Mouse (Mus musculus): ENCODE data around the gene B2m. TPM values are rescaled to one million over a fixed set of nuclear protein-coding genes. Genes with fewer than 3 reads are reported as not detected.

Gene B2m
- polyA plus RNA-seq, 1 experiment: 1,264 TPM

GRCm38 (mm10) chr2:122159667-122160066, 12.2 kb downstream of the B2m start:
- H3K4me1 ChIP-seq (ENCODE audit: control insufficient read depth, insufficient read depth, insufficient read length, low read length): no peaks in the 10 kb centered on the region; the same call in none of the 2 replicates
- no peak overlapping the region for H3K4me3 ChIP-seq (ENCODE audit: insufficient read depth, low read depth, low read length)
- no peak overlapping the region for H3K27ac ChIP-seq (replicated peaks; ENCODE audit: low read depth, low read length)

DNA sequence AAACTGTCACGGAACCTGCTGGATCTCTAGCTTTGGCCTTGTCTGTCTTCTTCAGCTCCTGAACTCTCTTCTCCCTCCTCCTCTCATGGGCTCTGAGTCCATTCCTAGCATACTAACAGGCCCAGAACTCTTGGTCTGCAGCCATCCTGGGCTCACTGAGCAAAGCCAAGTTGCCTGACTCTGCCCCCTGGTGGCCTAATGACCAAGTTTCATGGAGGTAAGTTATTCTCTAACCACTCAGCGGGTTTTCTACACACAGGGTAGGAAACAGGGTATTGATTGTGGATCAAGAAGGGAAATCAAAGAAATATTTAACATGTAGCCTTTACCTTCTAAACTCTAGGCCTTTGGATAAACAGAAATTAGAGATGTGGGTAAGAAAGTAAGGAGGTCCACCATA, 13.2 kb downstream of the B2m start, which contains the start of gene Trim69:
Gene Trim69, plus strand, starts transcription at position 21 of the 400 bp plus-strand sequence.
- H3K4me1 ChIP-seq (ENCODE audit: control insufficient read depth, insufficient read depth, insufficient read length, low read length): no peaks in the 10 kb centered on the region; the same call in none of the 2 replicates
- no peak within 1 kb of the TSS for H3K27ac ChIP-seq (replicated peaks; ENCODE audit: low read depth, low read length)
- no peak within 1 kb of the TSS for H3K4me3 ChIP-seq (ENCODE audit: insufficient read depth, low read depth, low read length)

DNA sequence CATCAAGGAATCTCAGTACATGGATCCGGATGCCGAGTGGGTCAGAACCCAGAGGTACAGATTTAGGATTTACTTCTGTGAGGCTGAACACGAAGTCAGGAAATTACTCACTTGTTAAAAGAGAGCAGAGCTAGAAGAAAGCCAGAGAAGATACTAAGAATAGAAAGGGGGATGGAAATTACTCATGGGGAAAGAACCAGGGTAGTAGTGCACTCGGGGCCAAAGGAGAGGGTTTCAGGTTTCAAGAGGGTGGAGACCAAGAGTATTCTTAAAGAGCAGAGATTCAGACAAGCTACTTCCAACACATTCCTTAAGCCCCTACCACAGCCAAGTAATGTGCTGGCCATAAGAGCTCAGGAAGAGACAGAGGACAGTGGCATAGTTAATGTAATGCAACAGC, 14.1 kb downstream of the B2m start:
- H3K4me3 ChIP-seq (ENCODE audit: insufficient read depth, low read depth, low read length): no peak overlapping the region
- H3K27ac ChIP-seq (replicated peaks; ENCODE audit: low read depth, low read length): no peak overlapping the region
- H3K4me1 ChIP-seq (ENCODE audit: control insufficient read depth, insufficient read depth, insufficient read length, low read length): no peaks in the 10 kb centered on the region; the same call in none of the 2 replicates

- Histone ChIP-seq H3K4me1 (ENCODE audit: control insufficient read depth, insufficient read depth, insufficient read length, low read length) (no peaks in the 10 kb centered on the region; the same call in none of the 2 replicates), H3K4me3 (ENCODE audit: insufficient read depth, low read depth, low read length) (no peak overlapping the region), H3K27ac (replicated peaks; ENCODE audit: low read depth, low read length) (no peak overlapping the region)
Measured at GRCm38 (mm10) chr2:122162529-122162928, 15.0 kb downstream of the B2m start.

DNA sequence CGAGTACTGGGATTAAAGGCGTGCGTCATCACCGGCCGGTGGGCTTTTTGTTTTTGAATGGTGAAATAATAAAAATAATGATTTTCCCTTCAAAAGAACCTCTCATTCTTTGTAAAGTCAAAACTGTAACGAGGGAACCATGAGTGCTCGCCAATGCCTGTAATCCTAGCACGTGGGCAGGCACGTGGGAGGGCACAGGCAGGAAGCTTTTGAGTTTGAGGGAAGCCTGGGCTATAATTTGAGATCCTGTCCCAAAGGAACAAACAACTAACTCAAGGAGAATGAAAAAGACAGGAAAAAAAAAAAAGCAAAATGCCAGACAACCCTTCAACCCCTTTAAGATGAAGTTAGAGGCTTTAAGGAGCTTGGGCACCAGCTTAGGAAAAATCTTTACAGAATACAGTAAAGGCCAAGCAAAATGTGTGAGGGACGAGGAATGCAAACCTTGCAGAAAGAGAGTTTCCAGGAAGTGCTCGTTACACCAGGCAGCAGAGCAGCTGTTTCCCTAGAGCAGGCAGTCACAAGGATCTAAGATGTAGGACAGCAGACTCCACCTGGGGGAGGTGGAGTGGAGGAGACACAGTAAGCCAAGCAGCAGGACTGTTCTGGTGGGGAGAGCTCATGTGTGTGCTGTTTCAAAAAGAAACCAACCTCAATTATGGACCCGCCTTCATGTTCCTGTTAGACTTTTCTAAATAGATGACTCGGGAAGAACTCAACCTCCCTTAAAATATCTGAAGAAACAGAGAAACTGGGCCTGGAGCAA, 16.1 kb downstream of the B2m start:
- H3K4me1 ChIP-seq (ENCODE audit: control insufficient read depth, insufficient read depth, insufficient read length, low read length): no peaks in the 10 kb centered on the region; the same call in none of the 2 replicates
- H3K4me3 ChIP-seq (ENCODE audit: insufficient read depth, low read depth, low read length): peak overlapping the region; percentile 26; the same call in 1 of the 2 replicates
- 0 out of 2 replicates have a peak overlapping the region, but pooled peaks have one; percentile 24 for H3K27ac ChIP-seq (replicated peaks; ENCODE audit: low read depth, low read length)

- H3K27ac ChIP-seq (replicated peaks; ENCODE audit: low read depth, low read length): 0 out of 2 replicates have a peak overlapping the region, but pooled peaks have one; percentile 24
- H3K4me3 ChIP-seq (ENCODE audit: insufficient read depth, low read depth, low read length): peak overlapping the region; percentile 26; the same call in 1 of the 2 replicates
- no peaks in the 10 kb centered on the region; the same call in none of the 2 replicates for H3K4me1 ChIP-seq (ENCODE audit: control insufficient read depth, insufficient read depth, insufficient read length, low read length)
Measured at GRCm38 (mm10) chr2:122164293-122164692, 16.8 kb downstream of the B2m start.

GRCm38 (mm10) chr2:122171292-122171691, 23.8 kb downstream of the B2m start:
- Histone ChIP-seq H3K27ac (replicated peaks; ENCODE audit: low read depth, low read length) (no peak overlapping the region), H3K4me1 (ENCODE audit: control insufficient read depth, insufficient read depth, insufficient read length, low read length) (no peaks in the 10 kb centered on the region), H3K4me3 (ENCODE audit: insufficient read depth, low read depth, low read length) (no peak overlapping the region)

- no peaks in the 10 kb centered on the region for H3K4me1 ChIP-seq (ENCODE audit: control insufficient read depth, insufficient read depth, insufficient read length, low read length)
- H3K4me3 ChIP-seq (ENCODE audit: insufficient read depth, low read depth, low read length): no peak overlapping the region
- no peak overlapping the region for H3K27ac ChIP-seq (replicated peaks; ENCODE audit: low read depth, low read length)
Measured at GRCm38 (mm10) chr2:122172188-122172587, 24.7 kb downstream of the B2m start.

GRCm38 (mm10) chr2:122180051-122180822, 32.8 kb downstream of the B2m start:
- no peak overlapping the region for H3K27ac ChIP-seq (replicated peaks; ENCODE audit: low read depth, low read length)
- no peak overlapping the region for H3K4me3 ChIP-seq (ENCODE audit: insufficient read depth, low read depth, low read length)
- no peaks in the 10 kb centered on the region for H3K4me1 ChIP-seq (ENCODE audit: control insufficient read depth, insufficient read depth, insufficient read length, low read length)

GRCm38 (mm10) chr2:122185086-122185485, 37.6 kb downstream of the B2m start:
- Histone ChIP-seq H3K4me1 (ENCODE audit: control insufficient read depth, insufficient read depth, insufficient read length, low read length) (no peaks in the 10 kb centered on the region), H3K27ac (replicated peaks; ENCODE audit: low read depth, low read length) (no peak overlapping the region), H3K4me3 (ENCODE audit: insufficient read depth, low read depth, low read length) (no peak overlapping the region)

DNA sequence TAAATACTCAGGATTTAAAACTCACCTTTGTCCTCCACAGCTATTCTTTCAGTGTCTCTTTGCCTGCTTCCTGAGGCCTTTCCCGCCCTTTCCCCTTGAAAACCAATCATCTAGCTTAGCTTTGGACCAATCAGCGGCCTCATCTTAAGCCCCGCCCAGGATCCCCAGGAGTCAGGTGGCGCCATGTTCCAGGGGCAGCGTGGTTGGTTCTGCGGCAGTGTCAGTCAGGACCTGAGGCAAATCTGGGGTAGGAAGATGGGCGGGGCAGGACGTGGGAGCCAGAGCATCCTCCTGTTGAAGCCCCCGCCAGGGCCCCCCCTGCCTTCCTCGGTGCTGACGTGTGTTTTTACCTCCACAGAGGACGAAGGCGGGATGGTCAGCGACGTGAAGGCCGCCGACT, 38.6 kb downstream of the B2m start, which contains the start of the genes Patl2 and Terb2:
Gene Patl2, minus strand, starts transcription at position 84 of the 400 bp plus-strand sequence.
Gene Terb2, plus strand, starts transcription at position 167 of the 400 bp plus-strand sequence.
- Histone ChIP-seq H3K4me3 (ENCODE audit: insufficient read depth, low read depth, low read length) (no peak within 1 kb of the TSS), H3K4me1 (ENCODE audit: control insufficient read depth, insufficient read depth, insufficient read length, low read length) (no peaks in the 10 kb centered on the region), H3K27ac (replicated peaks; ENCODE audit: low read depth, low read length) (no peak within 1 kb of the TSS)

DNA sequence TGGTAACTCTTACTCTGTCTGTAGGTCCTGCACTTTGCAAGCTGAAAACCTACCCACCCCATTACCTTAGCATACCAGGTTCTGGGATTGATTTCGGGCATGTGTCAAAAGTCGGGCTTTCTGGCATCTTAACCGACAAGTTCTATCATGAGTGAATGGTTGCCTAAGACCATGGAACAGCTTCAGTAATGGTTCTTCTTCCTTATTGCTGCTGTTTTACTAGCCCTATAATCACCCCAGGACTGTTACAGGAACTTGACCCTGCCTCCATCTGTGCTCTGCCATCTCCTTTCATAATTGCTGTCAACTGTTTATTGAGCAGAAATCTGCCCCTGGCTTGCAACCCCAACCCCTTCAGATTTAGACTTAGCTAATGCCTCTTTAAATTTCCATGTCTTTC, 39.3 kb downstream of the B2m start:
- no peak overlapping the region for H3K4me3 ChIP-seq (ENCODE audit: insufficient read depth, low read depth, low read length)
- H3K27ac ChIP-seq (replicated peaks; ENCODE audit: low read depth, low read length): no peak overlapping the region
- no peaks in the 10 kb centered on the region for H3K4me1 ChIP-seq (ENCODE audit: control insufficient read depth, insufficient read depth, insufficient read length, low read length)

DNA sequence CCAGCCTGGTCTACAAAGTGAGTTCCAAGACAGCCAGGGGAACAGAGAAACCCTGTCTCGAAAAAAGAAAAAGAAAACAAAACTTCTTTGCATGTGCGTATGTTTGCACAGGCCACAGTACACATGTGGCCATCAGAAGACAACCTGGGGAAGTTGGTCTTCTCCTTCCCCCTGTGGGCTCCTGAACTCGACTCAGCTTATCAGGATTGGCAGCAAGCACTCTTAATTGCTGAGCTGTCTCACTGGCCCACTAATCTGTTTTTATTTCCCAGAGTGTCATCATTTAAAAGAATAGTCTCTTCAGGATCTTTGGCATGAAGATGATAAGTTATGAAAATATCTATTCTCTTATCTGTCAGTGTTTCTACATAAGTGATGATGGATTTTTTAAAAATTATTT, 44.4 kb downstream of the B2m start:
- no peak overlapping the region for H3K27ac ChIP-seq (replicated peaks; ENCODE audit: low read depth, low read length)
- no peaks in the 10 kb centered on the region for H3K4me1 ChIP-seq (ENCODE audit: control insufficient read depth, insufficient read depth, insufficient read length, low read length)
- no peak overlapping the region for H3K4me3 ChIP-seq (ENCODE audit: insufficient read depth, low read depth, low read length)

GRCm38 (mm10) chr2:122194509-122194929, 47.0 kb downstream of the B2m start:
- H3K4me3 ChIP-seq (ENCODE audit: insufficient read depth, low read depth, low read length): no peak overlapping the region
- H3K27ac ChIP-seq (replicated peaks; ENCODE audit: low read depth, low read length): no peak overlapping the region
- H3K4me1 ChIP-seq (ENCODE audit: control insufficient read depth, insufficient read depth, insufficient read length, low read length): no peaks in the 10 kb centered on the region

DNA sequence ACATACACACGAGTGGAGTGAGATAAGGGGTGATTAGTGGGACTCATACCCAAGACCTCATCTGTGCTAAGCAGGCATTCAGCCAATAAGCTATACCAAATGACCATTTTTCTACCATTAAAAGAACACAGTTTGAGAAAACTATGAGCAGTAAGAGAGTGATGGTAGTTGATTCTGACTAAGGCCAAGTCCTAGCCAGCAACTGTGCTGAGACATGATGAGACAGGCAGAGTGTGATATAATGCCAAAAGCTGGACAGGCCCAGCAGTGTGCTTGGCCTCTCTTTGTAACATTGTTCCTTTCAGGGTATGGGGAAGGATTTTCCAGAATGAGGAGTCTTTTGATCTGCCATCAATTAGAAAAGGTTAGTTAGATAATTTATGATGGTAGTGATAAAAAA, 54.0 kb downstream of the B2m start:
- no peaks in the 10 kb centered on the region for H3K4me1 ChIP-seq (ENCODE audit: control insufficient read depth, insufficient read depth, insufficient read length, low read length)
- no peak overlapping the region for H3K27ac ChIP-seq (replicated peaks; ENCODE audit: low read depth, low read length)
- H3K4me3 ChIP-seq (ENCODE audit: insufficient read depth, low read depth, low read length): no peak overlapping the region
